Mouse (Mus musculus) embryonic facial prominence, embryonic 13.5 days (tissue): ENCODE data around the gene Klc1. TPM values are rescaled to one million over a fixed set of nuclear protein-coding genes. Genes with fewer than 3 reads are reported as not detected.

Experiments used
- ATAC-seq: fragments of 200-750 bp; cut with Nextera tagmentation; 2 replicates; pipeline ENCODE4 v1.8.0; 2017; ENCODE audit warnings: low read depth; ENCODE audit not compliant: insufficient number of reproducible peaks, insufficient read depth, low FRiP score, low TSS enrichment
- H3K27ac ChIP-seq: fragments of 300-500 bp; sonication (generic); 2 replicates; pipeline ENCODE4 v1.5.1; 2015; ENCODE audit warnings: moderate library complexity, mild to moderate bottlenecking, inconsistent platforms
- H3K27me3 ChIP-seq: fragments of 300-500 bp; sonication (generic); 2 replicates; pipeline ENCODE4 v1.6.1; 2015; ENCODE audit warnings: mild to moderate bottlenecking, inconsistent platforms
- H3K36me3 ChIP-seq: fragments of 300-500 bp; sonication (generic); 2 replicates; pipeline ENCODE4 v1.6.1; 2015; ENCODE audit warnings: mild to moderate bottlenecking, inconsistent platforms
- H3K4me1 ChIP-seq: fragments of 300-500 bp; sonication (generic); 2 replicates; pipeline ENCODE4 v1.6.1; 2015; ENCODE audit warnings: inconsistent platforms
- H3K4me2 ChIP-seq: fragments of 300-500 bp; sonication (generic); 2 replicates; pipeline ENCODE4 v1.6.1; 2015; ENCODE audit warnings: moderate library complexity, mild to moderate bottlenecking, inconsistent platforms
- H3K4me3 ChIP-seq: fragments of 300-500 bp; sonication (generic); 2 replicates; pipeline ENCODE4 v1.5.1; 2015; ENCODE audit warnings: mild to moderate bottlenecking, inconsistent platforms
- H3K9ac ChIP-seq: fragments of 300-500 bp; sonication (generic); 2 replicates; pipeline ENCODE4 v1.6.1; 2015; ENCODE audit warnings: mild to moderate bottlenecking, inconsistent platforms
- H3K9me3 ChIP-seq: fragments of 300-500 bp; sonication (generic); 2 replicates; pipeline ENCODE4 v1.6.1; 2016; ENCODE audit warnings: inconsistent platforms
- WGBS: fragments of 180-500 bp; shearing (Covaris S2); methylation state at CpG from one replicate; pipeline ENCODE4 v1.1.7; 2015; ENCODE audit warnings: mixed read lengths; 5-methylcytosine and 5-hydroxymethylcytosine counted together
- polyA plus RNA-seq: library from polyadenylated mRNA; unstranded; fragments of >200 nt; fragmentation: Nextera tagmentation; extraction: Ambion mirVana; gene quantifications from 2 replicates; pipeline ENCODE4 v1.2.1, GENCODE M21; 2015

Klc1 gene
- polyA plus RNA-seq, 1 experiment from 2014 or later = 113 TPM

DNA sequence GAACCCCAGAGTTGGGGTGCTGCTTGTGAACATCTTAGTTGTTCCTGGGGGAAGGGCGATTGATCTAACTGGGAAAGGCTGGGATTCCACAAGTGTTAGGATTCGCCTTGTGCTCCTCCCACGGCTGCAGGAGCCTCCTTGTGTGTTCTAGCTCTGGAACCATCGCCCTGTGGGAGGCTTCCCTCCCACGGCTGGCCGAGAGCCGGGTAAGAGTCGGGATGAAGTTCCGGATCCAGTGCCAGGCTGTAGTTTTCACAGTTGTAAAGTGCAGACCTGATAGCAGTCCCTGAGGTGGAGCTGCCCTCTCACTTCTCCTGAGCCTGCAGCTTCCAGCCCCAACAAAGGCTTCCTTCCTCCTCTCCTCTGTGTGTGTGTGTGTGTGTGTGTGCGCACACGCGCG, 57.9 kb downstream of the Klc1 start:
- H3K4me1 ChIP-seq = peaks cover 55% of the 10 kb centered on the region
- peak overlapping the region; percentile 76 for H3K4me2 ChIP-seq
- H3K9ac ChIP-seq = peak overlapping the region; percentile 52
- ATAC-seq = no peak
- no peaks in the 10 kb centered on the region for H3K9me3 ChIP-seq
- no peaks in the 10 kb centered on the region for H3K27me3 ChIP-seq
- 0 out of 2 replicates have a peak overlapping the region, but pooled peaks have one; percentile 3 for H3K4me3 ChIP-seq
- H3K27ac ChIP-seq = 0 out of 2 replicates have a peak overlapping the region, but pooled peaks have one; percentile 8
- H3K36me3 ChIP-seq = peaks cover 11% of the 10 kb centered on the region; the same call in 1 of the 2 replicates
- WGBS = 59% methylated on average over 13 of the region's 13 CpGs

DNA sequence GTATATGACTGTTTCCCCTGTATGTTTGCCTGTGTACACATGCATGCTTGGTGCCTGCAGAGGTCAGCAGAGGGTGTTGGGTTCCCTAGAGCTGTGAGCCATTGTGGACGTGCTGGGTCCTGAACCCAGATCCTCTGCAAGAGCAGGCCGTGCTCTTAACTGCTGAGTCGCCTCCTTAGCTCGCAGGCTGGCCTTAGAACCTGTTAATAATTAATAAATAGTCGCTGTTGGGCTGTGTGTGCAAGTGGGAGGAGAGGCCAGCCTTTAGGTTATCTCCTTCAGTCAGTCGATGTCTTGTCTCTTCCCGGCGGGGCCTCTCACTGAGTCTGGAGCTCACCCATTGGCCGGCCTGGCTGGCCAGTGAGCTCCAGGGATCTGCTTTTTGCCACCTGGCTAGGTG, 58.3 kb downstream of the Klc1 start:
- 0 out of 2 replicates have a peak overlapping the region, but pooled peaks have one; percentile 52 for H3K9ac ChIP-seq
- ATAC-seq = no peak
- H3K36me3 ChIP-seq = peaks cover 13% of the 10 kb centered on the region; the same call in 1 of the 2 replicates
- no peaks in the 10 kb centered on the region for H3K9me3 ChIP-seq
- H3K4me2 ChIP-seq = no peak overlapping the region; the same call in 1 of the 2 replicates
- H3K27me3 ChIP-seq = no peaks in the 10 kb centered on the region
- WGBS = 80% methylated on average over 9 of the region's 9 CpGs
- no peak overlapping the region for H3K4me3 ChIP-seq
- H3K4me1 ChIP-seq = peaks cover 58% of the 10 kb centered on the region
- no peak overlapping the region for H3K27ac ChIP-seq

DNA sequence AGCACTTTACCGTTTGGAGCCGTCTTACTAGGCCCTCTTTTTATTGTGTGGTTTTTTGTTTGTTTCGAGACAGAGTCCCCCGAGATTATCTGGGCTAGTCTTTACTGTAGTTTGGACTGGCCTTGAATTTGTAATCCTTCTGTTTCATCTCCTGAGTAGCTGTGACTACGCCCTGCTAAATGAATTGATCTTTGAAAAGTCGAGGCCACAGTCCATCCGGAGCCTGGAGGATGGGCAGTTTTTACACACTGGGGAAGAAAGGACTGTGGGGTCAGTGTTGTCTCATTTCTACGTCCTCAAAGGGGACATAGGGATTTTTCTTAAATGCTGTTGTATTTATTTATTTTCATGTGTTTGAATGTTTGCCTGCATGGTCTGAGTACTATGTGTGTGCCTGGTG, 59.3 kb downstream of the Klc1 start:
- Histone ChIP-seq H3K27me3 (no peaks in the 10 kb centered on the region), H3K9me3 (no peaks in the 10 kb centered on the region), H3K36me3 (peaks cover 13% of the 10 kb centered on the region; the same call in 1 of the 2 replicates), H3K4me2 (no peak overlapping the region), H3K27ac (no peak overlapping the region), H3K4me3 (no peak overlapping the region), H3K9ac (no peak overlapping the region), H3K4me1 (peaks cover 56% of the 10 kb centered on the region)
- ATAC-seq = no peak
- WGBS = 90% methylated on average over 8 of the region's 8 CpGs

DNA sequence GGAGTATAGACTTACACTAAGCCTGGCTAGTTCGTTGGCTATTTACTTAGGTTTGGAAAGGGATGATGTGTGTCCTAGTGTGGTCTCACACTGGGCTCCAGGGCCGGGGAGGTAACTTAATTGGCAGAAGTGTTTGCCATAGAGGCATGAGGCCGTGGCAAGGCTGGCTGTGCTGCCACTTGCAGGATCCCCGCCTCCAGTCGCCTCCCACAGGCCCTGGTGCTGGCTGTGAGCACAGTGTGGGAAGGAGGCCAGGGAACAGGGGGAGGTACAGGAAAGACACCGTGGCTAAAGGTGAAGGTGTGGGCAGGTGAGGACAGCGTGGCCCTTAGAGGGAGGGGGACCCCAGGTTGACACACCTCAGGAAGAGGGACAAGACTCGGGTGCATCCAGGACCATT, 61.3 kb downstream of the Klc1 start:
- Histone ChIP-seq H3K36me3 (peaks cover 31% of the 10 kb centered on the region), H3K27me3 (no peaks in the 10 kb centered on the region), H3K4me3 (no peak overlapping the region), H3K9me3 (no peaks in the 10 kb centered on the region), H3K4me2 (no peak overlapping the region), H3K4me1 (peaks cover 49% of the 10 kb centered on the region), H3K9ac (no peak overlapping the region), H3K27ac (no peak overlapping the region)
- 81% methylated on average over 8 of the region's 8 CpGs for WGBS
- ATAC-seq = no peak

DNA sequence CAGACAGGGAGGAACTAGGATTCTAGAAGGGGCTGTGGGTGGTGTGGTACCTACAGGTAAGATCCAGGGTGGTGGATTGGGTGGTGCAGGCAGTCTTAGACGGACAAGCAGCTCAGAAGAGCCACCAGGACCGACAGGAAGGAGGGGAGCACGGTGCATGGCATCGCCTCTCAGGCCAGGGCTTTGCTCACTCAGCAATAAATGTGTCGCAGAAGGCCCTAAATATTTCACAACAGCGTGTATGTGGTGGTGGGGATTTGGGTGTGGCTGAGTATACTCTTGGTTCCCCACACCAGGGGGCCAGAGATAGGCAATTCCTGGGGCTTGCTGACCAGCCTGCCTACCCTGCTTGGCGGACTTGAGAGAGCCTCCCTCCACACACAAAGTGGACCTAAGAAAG, 62.1 kb downstream of the Klc1 start:
- H3K9ac ChIP-seq = no peak overlapping the region
- no peaks in the 10 kb centered on the region for H3K27me3 ChIP-seq
- no peaks in the 10 kb centered on the region for H3K9me3 ChIP-seq
- H3K4me2 ChIP-seq = no peak overlapping the region
- H3K4me3 ChIP-seq = no peak overlapping the region
- H3K4me1 ChIP-seq = peaks cover 42% of the 10 kb centered on the region
- H3K27ac ChIP-seq = no peak overlapping the region
- 84% methylated on average over 7 of the region's 7 CpGs for WGBS
- H3K36me3 ChIP-seq = peaks cover 39% of the 10 kb centered on the region
- ATAC-seq = no peak

DNA sequence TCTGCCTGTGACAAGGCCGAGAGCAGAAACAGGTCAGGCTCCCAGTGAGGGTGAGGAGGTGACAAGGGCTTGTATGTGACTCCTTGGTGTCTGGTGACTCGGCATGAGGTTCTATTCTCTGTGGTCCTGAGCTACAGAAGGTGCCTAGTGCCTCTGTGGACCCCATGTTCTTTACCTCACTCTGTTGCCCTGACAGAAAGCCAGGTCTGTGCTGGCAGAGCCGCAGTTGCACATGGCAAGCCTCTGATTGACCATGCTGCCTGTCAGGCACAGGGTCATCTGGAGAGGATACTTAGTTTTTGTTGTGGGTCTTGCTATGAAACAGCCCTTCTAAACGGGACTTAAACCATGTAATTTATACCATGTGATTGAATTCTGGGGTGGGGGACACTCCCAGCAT, 63.3 kb downstream of the Klc1 start:
- Histone ChIP-seq H3K9me3 (no peaks in the 10 kb centered on the region), H3K4me2 (no peak overlapping the region), H3K9ac (peak overlapping the region; percentile 40), H3K4me3 (no peak overlapping the region), H3K36me3 (peaks cover 51% of the 10 kb centered on the region), H3K27ac (peak overlapping the region; percentile 13; the same call in 1 of the 2 replicates), H3K4me1 (peaks cover 29% of the 10 kb centered on the region), H3K27me3 (no peaks in the 10 kb centered on the region)
- 50% methylated on average over 4 of the region's 4 CpGs for WGBS
- no peak for ATAC-seq

DNA sequence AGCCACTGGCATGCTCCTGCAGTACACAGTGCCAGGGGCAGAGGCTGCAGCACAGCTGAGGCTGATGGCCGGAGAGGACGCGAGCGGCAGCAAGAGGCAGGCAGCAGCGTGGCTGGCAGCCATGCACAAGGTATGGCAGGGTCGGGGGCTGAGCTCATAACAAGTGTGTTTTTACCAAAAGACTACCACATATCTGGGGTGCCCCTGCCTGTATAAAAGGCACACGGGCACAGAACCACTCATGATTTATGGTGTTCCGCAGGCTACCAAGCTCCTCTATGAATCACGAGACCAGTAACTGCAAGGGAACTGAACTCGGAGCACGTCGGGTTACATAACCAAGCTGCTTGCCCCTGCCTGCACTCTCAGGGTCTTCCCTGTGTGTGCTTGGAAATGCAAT, 68.9 kb downstream of the Klc1 start:
- H3K27ac ChIP-seq = no peak overlapping the region
- no peak overlapping the region for H3K9ac ChIP-seq
- H3K27me3 ChIP-seq = no peaks in the 10 kb centered on the region
- no peak overlapping the region for H3K4me2 ChIP-seq
- no peak for ATAC-seq
- 94% methylated on average over 12 of the region's 12 CpGs for WGBS
- H3K4me3 ChIP-seq = no peak overlapping the region
- no peaks in the 10 kb centered on the region for H3K9me3 ChIP-seq
- peaks cover 94% of the 10 kb centered on the region for H3K36me3 ChIP-seq
- H3K4me1 ChIP-seq = peaks cover under 1% of the 10 kb centered on the region; the same call in 1 of the 2 replicates

DNA sequence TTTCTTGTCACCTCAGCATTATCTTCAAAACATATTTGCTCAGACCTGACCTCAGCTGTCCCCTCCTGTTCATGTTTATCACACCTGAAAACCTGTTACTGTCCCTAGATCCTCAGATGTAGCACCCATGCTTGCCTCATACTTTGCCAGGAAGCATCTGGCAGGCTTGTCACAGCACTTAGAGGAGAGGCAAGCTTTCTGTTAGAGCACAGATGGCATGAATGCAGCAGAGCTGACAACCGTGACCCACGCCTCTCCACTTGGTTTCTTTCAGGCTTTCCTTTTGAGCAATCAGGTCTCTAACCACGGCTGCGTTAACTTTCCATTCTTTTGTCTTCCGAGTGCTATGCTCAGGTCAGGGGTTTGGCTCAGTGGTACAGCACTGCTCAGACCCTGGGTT, 70.8 kb downstream of the Klc1 start:
- H3K9me3 ChIP-seq = no peaks in the 10 kb centered on the region
- H3K27ac ChIP-seq = peak overlapping the region; percentile 53; the same call in 1 of the 2 replicates
- no peaks in the 10 kb centered on the region for H3K4me1 ChIP-seq
- no peaks in the 10 kb centered on the region for H3K27me3 ChIP-seq
- H3K4me2 ChIP-seq = no peak overlapping the region
- no peak overlapping the region for H3K4me3 ChIP-seq
- no peak for ATAC-seq
- WGBS = 61% methylated on average over 5 of the region's 5 CpGs
- no peak overlapping the region for H3K9ac ChIP-seq
- H3K36me3 ChIP-seq = peaks cover 99% of the 10 kb centered on the region

DNA sequence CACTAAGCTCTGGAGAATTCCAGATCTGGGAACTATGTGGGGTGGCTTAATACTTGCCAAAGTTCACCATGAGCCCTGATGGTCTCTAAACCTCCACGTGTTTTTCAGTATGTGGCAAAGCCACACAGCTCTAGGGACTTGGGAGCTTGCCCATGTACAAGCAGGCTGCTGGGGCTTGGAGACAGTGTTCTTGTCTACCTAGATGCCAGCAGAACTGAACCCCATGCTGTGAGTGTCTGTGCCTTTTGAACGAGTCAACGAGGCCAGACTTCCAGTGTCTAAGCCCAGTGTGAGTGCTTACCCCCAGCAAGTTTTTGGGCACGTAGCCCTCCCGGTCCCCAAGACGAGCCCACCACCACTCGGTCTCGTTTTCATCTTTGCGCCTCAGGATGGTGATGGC, 71.3 kb downstream of the Klc1 start:
- H3K27me3 ChIP-seq = no peaks in the 10 kb centered on the region
- no peak overlapping the region for H3K9ac ChIP-seq
- no peaks in the 10 kb centered on the region for H3K4me1 ChIP-seq
- peaks cover 99% of the 10 kb centered on the region for H3K36me3 ChIP-seq
- H3K9me3 ChIP-seq = no peaks in the 10 kb centered on the region
- no peak for ATAC-seq
- H3K4me3 ChIP-seq = no peak overlapping the region
- no peak overlapping the region for H3K4me2 ChIP-seq
- 86% methylated on average over 9 of the region's 9 CpGs for WGBS
- peak overlapping the region; percentile 53; the same call in 1 of the 2 replicates for H3K27ac ChIP-seq

DNA sequence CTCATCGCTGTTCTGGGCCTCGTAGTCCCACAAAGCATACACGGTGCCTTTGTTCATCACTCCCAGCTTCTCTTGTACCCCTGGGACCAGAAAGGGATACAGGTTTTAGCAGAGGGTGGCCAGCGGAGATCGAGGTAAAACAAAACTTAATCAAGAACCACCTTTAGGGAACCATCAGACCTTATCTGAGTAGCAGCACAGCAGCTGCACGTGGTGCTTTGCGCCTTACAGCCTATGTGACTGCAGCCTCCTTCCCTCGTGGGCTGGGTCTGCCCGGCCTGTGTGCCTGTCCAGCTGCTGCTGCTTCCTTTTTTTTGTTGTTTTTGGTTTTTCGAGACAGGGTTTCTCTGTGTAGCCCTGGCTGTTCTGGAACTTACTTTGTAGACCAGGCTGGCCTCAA, 71.7 kb downstream of the Klc1 start:
- Histone ChIP-seq H3K27me3 (no peaks in the 10 kb centered on the region), H3K4me3 (no peak overlapping the region), H3K9me3 (no peaks in the 10 kb centered on the region), H3K9ac (no peak overlapping the region), H3K4me1 (no peaks in the 10 kb centered on the region), H3K36me3 (peaks cover 99% of the 10 kb centered on the region), H3K4me2 (no peak overlapping the region), H3K27ac (no peak overlapping the region)
- whole genome bisulfite sequencing = 88% methylated on average over 10 of the region's 10 CpGs
- ATAC-seq = no peak

DNA sequence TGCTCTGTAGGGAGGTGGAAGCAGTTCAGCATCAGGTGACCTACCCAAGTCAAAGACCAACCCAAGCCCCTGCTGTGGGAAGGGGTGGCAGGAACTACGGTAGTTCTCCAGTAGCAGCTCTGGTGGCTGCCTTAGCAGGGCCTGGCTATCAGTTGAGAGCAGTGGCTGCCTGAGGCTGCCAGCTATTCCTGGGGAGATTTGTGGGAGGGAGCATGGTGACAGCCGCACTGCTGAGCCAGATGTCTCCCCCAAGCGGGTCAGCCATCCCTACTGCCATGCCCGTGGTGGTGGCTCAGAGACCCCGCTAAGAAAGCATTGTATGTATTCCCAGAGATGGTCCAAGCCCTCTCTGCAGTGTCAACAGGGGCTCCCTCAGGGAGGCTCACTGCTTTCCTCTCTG, 74.0 kb downstream of the Klc1 start:
- Histone ChIP-seq H3K9me3 (no peaks in the 10 kb centered on the region), H3K4me1 (no peaks in the 10 kb centered on the region), H3K4me2 (no peak overlapping the region), H3K27me3 (no peaks in the 10 kb centered on the region), H3K4me3 (no peak overlapping the region), H3K9ac (no peak overlapping the region), H3K36me3 (peaks cover 97% of the 10 kb centered on the region), H3K27ac (no peak overlapping the region)
- WGBS = 78% methylated on average over 5 of the region's 5 CpGs
- ATAC-seq = no peak

DNA sequence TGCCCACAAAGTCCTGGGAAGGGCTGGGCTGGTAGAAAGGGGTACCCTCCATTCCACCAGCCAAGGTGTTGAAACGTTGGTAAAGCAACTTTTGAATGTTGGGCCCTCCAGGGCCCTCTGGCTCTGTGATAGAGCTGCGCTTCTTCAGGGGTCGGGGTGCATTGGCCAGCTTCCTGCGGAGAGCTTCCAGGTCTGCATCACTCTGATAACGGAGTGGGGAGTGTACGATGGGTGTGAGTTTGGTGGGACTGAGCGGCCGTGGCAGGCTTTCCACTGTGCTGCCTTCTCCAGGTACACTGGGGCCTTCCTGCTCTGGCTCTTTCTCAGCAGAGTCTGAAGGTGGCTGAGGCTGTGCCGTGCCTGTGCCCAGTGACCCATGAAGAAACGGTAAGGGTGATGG, 74.8 kb downstream of the Klc1 start:
- 90% methylated on average over 10 of the region's 10 CpGs for WGBS
- no peaks in the 10 kb centered on the region for H3K27me3 ChIP-seq
- no peaks in the 10 kb centered on the region for H3K4me1 ChIP-seq
- peaks cover 95% of the 10 kb centered on the region for H3K36me3 ChIP-seq
- H3K9ac ChIP-seq = no peak overlapping the region
- no peaks in the 10 kb centered on the region for H3K9me3 ChIP-seq
- no peak for ATAC-seq
- no peak overlapping the region for H3K4me3 ChIP-seq
- H3K4me2 ChIP-seq = no peak overlapping the region
- H3K27ac ChIP-seq = no peak overlapping the region
